Mouse (Mus musculus) left cerebral cortex, adult 18-20 months (tissue): Measurements from ENCODE around the gene G3bp2. TPM values are rescaled to one million over a fixed set of nuclear protein-coding genes. Genes with fewer than 3 reads are reported as not detected.

ENCODE experiments used
- DNase-seq, 2 experiments: peaks; one replicate each; pipeline ENCODE4 v3.0.0; 2021 to 2022; ENCODE audit warnings: low spot score in 2 of 2, mixed read lengths in 1 of 2
- total RNA-seq, 2 experiments: library from RNA; stranded (reverse); gene quantifications; 2 replicates each; pipeline ENCODE4 v1.2.3; 2021

Gene G3bp2
- total RNA-seq, 2 experiments from 2014 or later = 245 to 252 TPM

GRCm38 (mm10) chr5:92042377-92043348, 40.9 kb downstream of the G3bp2 start:
- peak; percentile 97 to 98 for DNase-seq

- no peak for DNase-seq
Measured at GRCm38 (mm10) chr5:92019960-92020359, 63.6 kb downstream of the G3bp2 start.

GRCm38 (mm10) chr5:92011756-92012155, 71.8 kb downstream of the G3bp2 start:
- no peak for DNase-seq

- no peak for DNase-seq
Measured at GRCm38 (mm10) chr5:92009827-92010226, 73.7 kb downstream of the G3bp2 start.

GRCm38 (mm10) chr5:92003011-92003410, 80.5 kb downstream of the G3bp2 start:
- DNase-seq = peak; percentile 13 to 14

Other genes with a start within 250 kb of the G3bp2 start
- gene Rchy1, start 120.7 kb downstream of the G3bp2 start, total RNA-seq = 10 to 100 TPM; 39.9 to 41.1 TPM
- not detected for gene Odaph, start 96.2 kb downstream of the G3bp2 start, total RNA-seq
- 10 to 100 TPM; 36.4 to 37.4 TPM for gene Cdkl2, start 39.8 kb downstream of the G3bp2 start, total RNA-seq
- gene Uso1, start 54.2 kb upstream of the G3bp2 start, total RNA-seq = 10 to 100 TPM; 77.8 to 80.2 TPM
- gene U90926, start 131.7 kb upstream of the G3bp2 start, total RNA-seq = not detected
- gene Ppef2, start 172.6 kb upstream of the G3bp2 start, total RNA-seq = under 1 TPM; 0.46 to 0.91 TPM
- 10 to 100 TPM; 37.9 to 38.9 TPM for gene Naaa, start 194.5 kb upstream of the G3bp2 start, total RNA-seq
- 10 to 100 TPM; 18.5 to 19.1 TPM for gene Sdad1, start 226.8 kb upstream of the G3bp2 start, total RNA-seq
- gene Cxcl9, start 244.4 kb upstream of the G3bp2 start, total RNA-seq = not detected
- gene Art3, start 248.1 kb upstream of the G3bp2 start, total RNA-seq = 1 to 10 TPM; 2.3 to 5.6 TPM